ENCODE assay signal across 8 mouse cellular contexts in genomic region chr3:84090982-84091381, GRCm38 (mm10). TPM values are rescaled to one million over a fixed set of nuclear protein-coding genes. Genes with fewer than 3 reads are reported as not detected.
DNase-seq lines count a peak whose midpoint lies in the region; TF ChIP-seq lines count a peak whose summit lies in the region.

No protein-coding gene starts in this region.

- H3K27ac ChIP-seq in CH12.LX (ENCODE audit: insufficient read depth, low read depth): no peak overlapping the region

- H3K79me2 ChIP-seq in CH12.LX (replicated peaks; ENCODE audit: control insufficient read depth, extremely low read depth, insufficient read depth, poor library complexity, severe bottlenecking): no peaks in the 10 kb centered on the region

- peak in 1 of 2 experiments; percentile 42; a peak in 2 of 4 replicates for TF ChIP-seq CTCF in CH12.LX (conservative IDR thresholded peaks at IDR 0.05 in 1 of 2, IDR thresholded peaks at IDR 0.05 in 1 of 2; ENCODE audit: low read depth in 2 of 2, low read length in 2 of 2)

- dilution Hi-C loops in CH12.LX (cut with MboI; ENCODE audit: extremely low pct_ligation_motif_present, extremely low pct_unique_long_range_greater_than_20kb, low sequenced_read_pairs): no loop called here

- no peak for TF ChIP-seq POLR2A in CH12.LX (IDR thresholded peaks at IDR 0.05; ENCODE audit: low read depth, low read length)

- no peak overlapping the region for H3K4me3 ChIP-seq in CH12.LX (replicated peaks in 1 of 3; ENCODE audit: low read depth in 2 of 3, low read length in 2 of 3, poor library complexity in 1 of 3)

- peaks cover 0 to 24% of the 10 kb centered on the region in 2 experiments for H3K36me3 ChIP-seq in CH12.LX (replicated peaks in 1 of 2; ENCODE audit: control insufficient read depth in 1 of 2, insufficient read depth in 1 of 2, low read length in 1 of 2)
- no peaks in the 10 kb centered on the region for H3K36me3 ChIP-seq in splenic B cell, adult 2 months (ENCODE audit: control insufficient read depth, insufficient read depth, low read length, poor library complexity, severe bottlenecking)

- TF ChIP-seq EP300 in CH12.LX (IDR thresholded peaks at IDR 0.05; ENCODE audit: low read length): no peak

- no peaks in the 10 kb centered on the region for H3K27me3 ChIP-seq in CH12.LX (replicated peaks)
- no peaks in the 10 kb centered on the region for H3K27me3 ChIP-seq in splenic B cell, adult 2 months (ENCODE audit: control insufficient read depth, insufficient read depth, low read length, poor library complexity, severe bottlenecking)

- no peaks in the 10 kb centered on the region for H3K9me3 ChIP-seq in CH12.LX (replicated peaks; ENCODE audit: low read length)

- in situ Hi-C loops in CH12.LX (cut with MboI; ENCODE audit: low pct_ligation_motif_present, low pct_unique_long_range_greater_than_20kb, low sequenced_read_pairs): no loop called here

- DNase-seq in gastrocnemius, postnatal 10 days: peak; percentile 14
- DNase-seq in gastrocnemius, postnatal 25 days: no peak
- peak; percentile 29 for DNase-seq in CH12.LX (ENCODE audit: extremely low read depth)
- DNase-seq in cerebellum, postnatal 10 days: peak; percentile 54 to 64
- peak; percentile 53 to 54 for DNase-seq in kidney, postnatal 4 days
- DNase-seq in splenic B cell, adult 2 months (ENCODE audit: low read depth, low spot score): peak; percentile 56
- DNase-seq in right cerebral cortex, postnatal 10 days (ENCODE audit: low spot score in 2 of 2): no peak
- DNase-seq in urinary bladder, postnatal 10 days (ENCODE audit: low spot score): no peak

- H3K9ac ChIP-seq in CH12.LX (ENCODE audit: insufficient read depth, low read depth): no peak overlapping the region

- no peak; the same call in none of the 2 replicates for TF ChIP-seq RAD21 in CH12.LX (IDR thresholded peaks at IDR 0.05; ENCODE audit: low read depth, low read length)

- H3K4me1 ChIP-seq in CH12.LX (ENCODE audit: control insufficient read depth in 1 of 2, insufficient read depth in 2 of 2): peaks cover 0 to 17% of the 10 kb centered on the region in 2 experiments; a peak in 1 of 4 replicates

- H3K4me2 ChIP-seq in CH12.LX (ENCODE audit: insufficient read depth, low read depth, poor library complexity, severe bottlenecking): no peak overlapping the region

TF ChIP-seq in CH12.LX, 34 proteins besides CTCF, POLR2A, EP300 and RAD21:
- TF ChIP-seq SMC3 (IDR thresholded peaks at IDR 0.05; ENCODE audit: low read depth, low read length) (peak; percentile 30), USF2 (conservative IDR thresholded peaks at IDR 0.05; ENCODE audit: low read depth, low read length) (no peak)

RNA-seq across cellular contexts. Expression of gene Tmem131l, which starts 51.0 kb away (rescaled TPM):
- 10 to 100 TPM; 26.6 to 41.5 TPM for total RNA-seq in gastrocnemius, postnatal 10 days (2021)
- 10 to 100 TPM; 10.1 to 12.7 TPM for total RNA-seq in gastrocnemius, postnatal 25 days (2021)
- total RNA-seq in CH12.LX (2012; rRNA removed) (28.7 and 37.1 TPM in 2 replicates), CH12.LX (2014; rRNA removed) (29.4 and 32.7 TPM in 2 replicates)
- polyA plus RNA-seq in CH12.LX (2012; ENCODE audit: insufficient read length, low read depth): 78.5 and 89.7 TPM in 2 replicates

Comparison
In these comparisons a context has a peak if more than half of its experiments do, and no peak if none do; other contexts are left out.
1. DNase-seq: peak in gastrocnemius, postnatal 10 days (single experiment), CH12.LX (single experiment), cerebellum, postnatal 10 days (2 of 2), kidney, postnatal 4 days (2 of 2) and splenic B cell, adult 2 months (single experiment); none in gastrocnemius, postnatal 25 days (single experiment), right cerebral cortex, postnatal 10 days (0 of 2) and urinary bladder, postnatal 10 days (single experiment).